Mouse (Mus musculus): ENCODE measurements at regions not wholly inside any gene's neighbourhood (a gene's known extent, or its start where the extent isn't known, plus 50 kb on each side); places are given as distances from the start of the nearest gene placed in this dataset.

GRCm38 (mm10) chr16:29775879-29776278 lies 196.7 kb downstream of the Opa1 start:
- no peak overlapping the region for H3K27ac ChIP-seq (ENCODE audit: insufficient read depth, low read depth, low read length)
- TF ChIP-seq POLR2A (IDR thresholded peaks at IDR 0.05; ENCODE audit: insufficient read depth, low read depth, low read length) (no peak), CTCF (IDR thresholded peaks at IDR 0.05; ENCODE audit: insufficient read depth, low read depth, low read length) (no peak)
- 81% methylated on average over 5 of the region's 5 CpGs for WGBS
- peaks cover 5% of the 10 kb centered on the region; the same call in 1 of the 2 replicates for H3K4me1 ChIP-seq (ENCODE audit: control insufficient read depth, insufficient read depth, low read length)
- no peak overlapping the region for H3K4me3 ChIP-seq (ENCODE audit: insufficient read depth, low read depth, low read length)

- Histone ChIP-seq H3K27ac (ENCODE audit: insufficient read depth, low read depth, low read length) (no peak overlapping the region), H3K4me3 (ENCODE audit: insufficient read depth, low read depth, low read length) (no peak overlapping the region), H3K4me1 (ENCODE audit: control insufficient read depth, insufficient read depth, low read length) (no peaks in the 10 kb centered on the region)
- 94% methylated on average over 4 of the region's 4 CpGs for WGBS
- TF ChIP-seq POLR2A (IDR thresholded peaks at IDR 0.05; ENCODE audit: insufficient read depth, low read depth, low read length) (no peak), CTCF (IDR thresholded peaks at IDR 0.05; ENCODE audit: insufficient read depth, low read depth, low read length) (no peak)
Observed at GRCm38 (mm10) chr16:29782441-29782840, 203.3 kb downstream of the Opa1 start.

- TF ChIP-seq POLR2A (IDR thresholded peaks at IDR 0.05; ENCODE audit: insufficient read depth, low read depth, low read length), result no peak
- TF ChIP-seq CTCF (IDR thresholded peaks at IDR 0.05; ENCODE audit: insufficient read depth, low read depth, low read length), result no peak
- Histone ChIP-seq H3K4me3 (ENCODE audit: insufficient read depth, low read depth, low read length) (no peak overlapping the region), H3K4me1 (ENCODE audit: control insufficient read depth, insufficient read depth, low read length) (no peaks in the 10 kb centered on the region), H3K27ac (ENCODE audit: insufficient read depth, low read depth, low read length) (no peak overlapping the region)
- 94% methylated on average over 3 of the region's 3 CpGs for WGBS
Observed at GRCm38 (mm10) chr16:29785114-29785513, 206.0 kb downstream of the Opa1 start.

GRCm38 (mm10) chr16:29786540-29786939 lies 207.4 kb downstream of the Opa1 start:
- no peak for TF ChIP-seq CTCF (IDR thresholded peaks at IDR 0.05; ENCODE audit: insufficient read depth, low read depth, low read length)
- TF ChIP-seq POLR2A (IDR thresholded peaks at IDR 0.05; ENCODE audit: insufficient read depth, low read depth, low read length), result no peak
- 85% methylated on average over 8 of the region's 8 CpGs for WGBS

GRCm38 (mm10) chr16:29787633-29788511 lies 208.7 kb downstream of the Opa1 start:
- WGBS, result 90% methylated on average over 5 of the region's 5 CpGs
- TF ChIP-seq POLR2A (IDR thresholded peaks at IDR 0.05; ENCODE audit: insufficient read depth, low read depth, low read length) (no peak), CTCF (IDR thresholded peaks at IDR 0.05; ENCODE audit: insufficient read depth, low read depth, low read length) (no peak)
- Histone ChIP-seq H3K27ac (ENCODE audit: insufficient read depth, low read depth, low read length) (no peak overlapping the region), H3K4me3 (ENCODE audit: insufficient read depth, low read depth, low read length) (no peak overlapping the region), H3K4me1 (ENCODE audit: control insufficient read depth, insufficient read depth, low read length) (no peaks in the 10 kb centered on the region)

More at GRCm38 (mm10) chr16:29786540-29786939, 207.4 kb downstream of the Opa1 start:
- no peaks in the 10 kb centered on the region for H3K4me1 ChIP-seq (ENCODE audit: control insufficient read depth, insufficient read depth, low read length)
- H3K4me3 ChIP-seq (ENCODE audit: insufficient read depth, low read depth, low read length), result no peak overlapping the region
- H3K27ac ChIP-seq (ENCODE audit: insufficient read depth, low read depth, low read length), result no peak overlapping the region

GRCm38 (mm10) chr16:29790064-29790463 lies 210.9 kb downstream of the Opa1 start:
- 99% methylated on average over 3 of the region's 3 CpGs for WGBS
- Histone ChIP-seq H3K4me1 (ENCODE audit: control insufficient read depth, insufficient read depth, low read length) (no peaks in the 10 kb centered on the region), H3K4me3 (ENCODE audit: insufficient read depth, low read depth, low read length) (no peak overlapping the region), H3K27ac (ENCODE audit: insufficient read depth, low read depth, low read length) (no peak overlapping the region)
- TF ChIP-seq POLR2A (IDR thresholded peaks at IDR 0.05; ENCODE audit: insufficient read depth, low read depth, low read length), result no peak
- TF ChIP-seq CTCF (IDR thresholded peaks at IDR 0.05; ENCODE audit: insufficient read depth, low read depth, low read length), result no peak

- Histone ChIP-seq H3K27ac (ENCODE audit: insufficient read depth, low read depth, low read length) (no peak overlapping the region), H3K4me1 (ENCODE audit: control insufficient read depth, insufficient read depth, low read length) (no peaks in the 10 kb centered on the region), H3K4me3 (ENCODE audit: insufficient read depth, low read depth, low read length) (no peak overlapping the region)
- no peak for TF ChIP-seq CTCF (IDR thresholded peaks at IDR 0.05; ENCODE audit: insufficient read depth, low read depth, low read length)
- 60% methylated on average over 3 of the region's 3 CpGs for WGBS
Observed at GRCm38 (mm10) chr16:29799250-29799649, 220.1 kb downstream of the Opa1 start.

GRCm38 (mm10) chr16:29799893-29800292 lies 220.8 kb downstream of the Opa1 start:
- Histone ChIP-seq H3K27ac (ENCODE audit: insufficient read depth, low read depth, low read length) (no peak overlapping the region), H3K4me3 (ENCODE audit: insufficient read depth, low read depth, low read length) (no peak overlapping the region)
- WGBS, result 94% methylated on average over 3 of the region's 3 CpGs

GRCm38 (mm10) chr16:29800457-29800856 lies 221.3 kb downstream of the Opa1 start:
- no peaks in the 10 kb centered on the region for H3K4me1 ChIP-seq (ENCODE audit: control insufficient read depth, insufficient read depth, low read length)
- no peak for TF ChIP-seq CTCF (IDR thresholded peaks at IDR 0.05; ENCODE audit: insufficient read depth, low read depth, low read length)
- TF ChIP-seq POLR2A (IDR thresholded peaks at IDR 0.05; ENCODE audit: insufficient read depth, low read depth, low read length), result no peak
- no peak overlapping the region for H3K27ac ChIP-seq (ENCODE audit: insufficient read depth, low read depth, low read length)
- WGBS, result 64% methylated on average over 2 of the region's 2 CpGs
- H3K4me3 ChIP-seq (ENCODE audit: insufficient read depth, low read depth, low read length), result no peak overlapping the region

More at GRCm38 (mm10) chr16:29799893-29800292, 220.8 kb downstream of the Opa1 start:
- H3K4me1 ChIP-seq (ENCODE audit: control insufficient read depth, insufficient read depth, low read length), result no peaks in the 10 kb centered on the region
- TF ChIP-seq CTCF (IDR thresholded peaks at IDR 0.05; ENCODE audit: insufficient read depth, low read depth, low read length) (no peak), POLR2A (IDR thresholded peaks at IDR 0.05; ENCODE audit: insufficient read depth, low read depth, low read length) (no peak)
